Mouse (Mus musculus) gastrocnemius, postnatal 14 days (tissue): ENCODE data around the gene Nav2. TPM values are rescaled to one million over a fixed set of nuclear protein-coding genes. Genes with fewer than 3 reads are reported as not detected.

ENCODE experiments used
- DNase-seq: peaks from one replicate; pipeline ENCODE4 v3.0.0; 2021; ENCODE audit warnings: mixed read lengths
- intact Hi-C: fragments of 180-260 bp; cut with DNase I; formaldehyde crosslinking; loops from one replicate; pipeline ENCODE4 v1.15.1; 2025; ENCODE audit warnings: low total_unique reads
- long read RNA-seq, 2 experiments: library from polyadenylated mRNA; stranded (forward); transcript quantifications; one replicate each; pipeline ENCODE4 v2.0.0; 2021
- total RNA-seq, 2 experiments: library from RNA; stranded (reverse); gene quantifications; 2 replicates each; pipeline ENCODE4 v1.2.3; 2021

Gene Nav2
- 10 to 100 TPM; 26.2 to 39.3 TPM for total RNA-seq
- long read RNA-seq, experiment 1, partial matches to known transcripts: 0 of 3 reads
- long read RNA-seq, experiment 1, other reads (novel, unspliced or antisense): 3 of 3 reads
- long read RNA-seq, experiment 2, partial matches to known transcripts: 0 of 4 reads
- long read RNA-seq, experiment 2, other reads (novel, unspliced or antisense): 4 of 4 reads

- DNase-seq: no peak
- intact Hi-C loops: no loop called here
These were observed at the start of gene Nav2 for GRCm38 (mm10) chr7:48908521-48909341. TSS of gene Nav2 (plus strand) at chr7:48908716.

- DNase-seq: no peak
- intact Hi-C loops: no loop called here
These were observed 49.2 kb upstream of the Nav2 start for GRCm38 (mm10) chr7:48859362-48859761.

DNA sequence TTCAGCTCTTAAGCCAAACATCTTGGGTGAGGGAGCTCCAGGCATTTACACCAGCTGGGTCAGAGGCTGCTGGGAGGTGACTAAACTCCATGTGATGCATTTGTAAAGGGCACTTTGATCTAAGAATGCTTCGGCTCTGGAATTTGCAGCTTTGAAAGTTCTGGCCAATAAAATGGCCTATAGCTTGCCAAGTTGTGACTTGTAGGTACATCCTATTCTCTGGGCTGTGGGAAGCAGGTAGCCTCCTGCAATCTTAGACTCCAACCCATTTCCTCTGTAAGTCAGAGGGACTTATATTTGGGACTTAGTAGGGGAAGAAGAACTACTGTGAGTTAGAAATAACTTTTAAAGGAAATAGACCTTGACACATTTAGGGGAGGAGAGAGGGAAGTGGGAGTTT is 47.6 kb upstream of the Nav2 start:
- intact Hi-C loops: no loop called here
- DNase-seq: no peak

DNA sequence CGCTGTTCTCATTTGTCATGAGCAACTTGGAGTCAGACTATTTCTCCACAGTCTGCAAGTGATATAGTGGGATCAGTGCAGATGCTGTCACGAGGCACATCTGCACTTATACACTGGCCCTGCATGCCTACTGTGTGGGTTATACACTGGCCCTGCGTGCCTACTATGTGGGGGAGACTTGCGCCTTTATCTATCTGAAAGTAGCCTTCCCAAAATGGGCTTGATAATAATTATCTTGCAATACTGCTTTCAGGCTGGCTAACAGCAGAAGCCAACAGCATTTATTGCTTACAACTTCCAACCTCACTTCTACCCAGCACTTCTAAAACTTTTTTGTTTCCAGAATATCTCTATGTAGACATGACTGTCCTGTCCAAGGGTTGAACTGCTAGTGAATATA is 46.7 kb upstream of the Nav2 start:
- no peak for DNase-seq
- intact Hi-C loops: no loop called here

GRCm38 (mm10) chr7:48864199-48864598 is 44.3 kb upstream of the Nav2 start:
- intact Hi-C loops: no loop called here
- DNase-seq: no peak

DNA sequence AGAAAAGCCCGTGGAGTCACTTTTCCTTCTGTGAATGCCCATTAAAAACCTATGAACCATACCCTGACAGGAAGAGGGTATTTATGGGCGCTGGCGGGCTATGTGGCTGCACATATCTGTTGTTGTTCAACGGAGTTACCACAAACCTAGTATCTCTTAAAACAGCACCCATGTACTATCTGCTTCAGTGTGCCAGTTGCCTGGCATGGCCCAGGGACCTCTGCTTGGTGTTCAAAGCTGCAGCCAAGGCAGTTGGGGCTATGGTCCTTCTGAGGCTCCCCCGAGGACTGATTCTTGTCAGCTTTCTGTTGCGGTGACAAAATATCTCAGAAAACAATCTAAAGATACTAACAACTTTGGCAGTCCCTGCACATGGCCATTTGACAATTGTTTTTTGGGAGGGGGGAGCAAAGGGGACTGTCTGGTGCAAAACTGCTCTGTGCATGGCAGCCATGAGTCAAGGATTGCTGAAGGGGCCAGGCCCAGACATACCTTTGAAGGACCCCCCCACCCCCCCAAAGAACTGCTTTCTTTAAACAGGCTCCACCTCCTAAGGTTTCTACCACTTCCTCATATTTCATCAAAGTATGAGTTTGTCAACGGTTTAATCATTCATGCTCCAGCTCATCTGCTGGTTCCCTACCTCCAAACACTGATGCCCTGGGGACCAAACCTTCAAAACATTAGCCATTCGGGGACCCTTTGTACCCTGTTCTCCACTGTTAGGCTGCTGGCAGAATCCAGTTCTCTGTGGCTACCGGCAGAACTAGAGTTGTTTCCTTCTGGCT is 43.7 kb upstream of the Nav2 start:
- intact Hi-C loops: no loop called here

GRCm38 (mm10) chr7:48867576-48867975 is 40.9 kb upstream of the Nav2 start:
- DNase-seq: no peak
- intact Hi-C loops: no loop called here

More for the DNA sequence above, 43.7 kb upstream of the Nav2 start:
- no peak for DNase-seq

GRCm38 (mm10) chr7:48870144-48870543 is 38.4 kb upstream of the Nav2 start:
- no peak for DNase-seq
- intact Hi-C loops: loop anchor here (5.0 kb wide), 1 partner anchor 43 kb away; no protein-coding TSS in a partner anchor

- intact Hi-C loops: loop anchor here (5.0 kb wide), 1 partner anchor 43 kb away; no protein-coding TSS in a partner anchor
- no peak for DNase-seq
These were observed 37.8 kb upstream of the Nav2 start for GRCm38 (mm10) chr7:48870579-48871180.

- DNase-seq: no peak
- intact Hi-C loops: loop anchor here (5.0 kb wide), 1 partner anchor 44 kb away; no protein-coding TSS in a partner anchor
These were observed 37.2 kb upstream of the Nav2 start for GRCm38 (mm10) chr7:48871292-48871691.

DNA sequence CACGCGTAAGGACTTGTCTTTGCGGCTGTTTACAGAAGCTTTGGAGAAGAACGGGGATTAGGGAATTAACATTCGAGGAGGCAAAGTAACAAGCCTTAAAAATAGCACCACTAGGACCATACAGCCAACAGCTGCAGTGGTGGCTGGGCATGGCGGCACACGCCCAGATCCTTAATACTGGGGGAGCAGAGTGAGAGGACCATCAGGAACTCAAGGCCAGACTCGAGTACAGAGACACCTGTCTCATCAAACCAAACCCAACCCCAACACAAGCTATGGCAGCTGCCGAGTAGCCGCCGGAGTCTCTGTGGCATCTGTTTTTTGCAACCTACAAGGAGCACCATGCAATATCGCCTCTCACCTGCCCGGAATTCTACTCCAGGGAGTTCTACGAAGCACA is 33.4 kb upstream of the Nav2 start:
- intact Hi-C loops: loop anchor here (5.0 kb wide), 1 partner anchor 123 kb away; no protein-coding TSS in a partner anchor
- DNase-seq: no peak

DNA sequence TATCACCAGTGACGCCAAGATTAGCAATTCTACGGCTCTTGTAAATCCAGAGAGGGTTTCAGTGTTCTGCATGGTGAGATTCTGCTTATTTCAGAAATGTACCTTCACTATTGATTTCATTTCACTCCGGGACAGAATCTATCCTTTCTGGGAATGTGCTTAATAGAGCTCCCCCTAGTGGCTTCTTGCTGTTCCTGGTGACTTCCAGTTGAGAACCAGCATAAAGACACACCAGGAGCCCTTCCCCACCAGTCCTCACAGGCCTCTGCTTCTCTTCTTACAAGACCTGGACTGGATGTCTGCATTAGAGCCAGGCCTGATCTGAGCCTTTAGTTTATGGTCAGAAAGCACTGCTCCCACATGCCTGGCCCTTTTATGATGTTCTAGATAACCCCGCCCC is 32.0 kb upstream of the Nav2 start:
- intact Hi-C loops: loop anchor here (5.0 kb wide), 1 partner anchor 124 kb away; no protein-coding TSS in a partner anchor
- no peak for DNase-seq

DNA sequence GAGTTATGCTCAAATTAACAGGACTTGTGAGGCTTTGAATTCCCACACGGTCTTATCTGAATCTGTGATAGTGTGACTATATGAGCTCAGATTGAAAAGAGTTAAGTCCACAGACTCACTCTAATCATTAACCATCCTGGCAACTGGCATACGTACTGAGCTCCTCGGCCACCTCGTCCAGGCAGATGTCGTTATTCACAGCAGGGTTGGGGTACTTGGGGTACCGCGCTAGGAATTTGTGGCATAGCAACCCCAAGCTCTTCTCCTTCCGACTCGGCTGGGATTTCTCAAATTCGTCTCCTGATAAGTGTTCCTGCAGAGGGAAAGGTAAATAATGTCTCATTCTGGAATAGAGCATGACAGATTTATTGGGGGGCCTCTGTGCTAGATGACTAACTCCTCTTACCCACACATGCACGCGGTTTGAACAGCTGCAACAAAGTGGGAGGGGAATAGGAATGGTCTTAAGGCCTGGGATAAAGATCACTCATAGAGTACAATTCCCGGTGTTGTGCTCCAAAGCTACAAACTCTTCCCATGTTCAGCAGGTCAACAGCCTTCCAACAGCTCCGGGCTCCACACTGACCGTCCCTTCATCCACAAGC is 30.6 kb upstream of the Nav2 start:
- intact Hi-C loops: loop anchor here (5.0 kb wide), 1 partner anchor 126 kb away; no protein-coding TSS in a partner anchor

DNA sequence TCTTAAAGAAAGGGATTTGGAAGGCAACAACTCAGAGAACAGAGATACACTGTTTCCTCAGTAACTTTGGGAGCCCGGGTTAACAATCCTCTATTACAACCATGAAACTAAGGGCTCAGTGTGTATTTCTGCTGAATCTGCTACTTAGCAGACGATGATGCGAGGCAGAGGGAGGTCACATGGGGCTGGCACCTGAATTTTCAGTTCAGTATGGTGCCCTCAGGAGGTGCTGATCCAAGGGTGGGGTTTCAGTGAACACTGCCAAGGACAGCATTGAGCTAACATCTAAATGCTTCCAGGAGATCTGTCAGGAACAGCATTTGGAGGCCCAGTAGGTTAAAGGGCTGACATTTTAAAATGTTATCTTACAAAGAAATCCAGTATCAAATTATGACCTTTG is 28.9 kb upstream of the Nav2 start:
- DNase-seq: no peak
- intact Hi-C loops: loop anchor here (5.0 kb wide), 1 partner anchor 127 kb away; no protein-coding TSS in a partner anchor

More for the DNA sequence above, 30.6 kb upstream of the Nav2 start:
- no peak for DNase-seq

DNA sequence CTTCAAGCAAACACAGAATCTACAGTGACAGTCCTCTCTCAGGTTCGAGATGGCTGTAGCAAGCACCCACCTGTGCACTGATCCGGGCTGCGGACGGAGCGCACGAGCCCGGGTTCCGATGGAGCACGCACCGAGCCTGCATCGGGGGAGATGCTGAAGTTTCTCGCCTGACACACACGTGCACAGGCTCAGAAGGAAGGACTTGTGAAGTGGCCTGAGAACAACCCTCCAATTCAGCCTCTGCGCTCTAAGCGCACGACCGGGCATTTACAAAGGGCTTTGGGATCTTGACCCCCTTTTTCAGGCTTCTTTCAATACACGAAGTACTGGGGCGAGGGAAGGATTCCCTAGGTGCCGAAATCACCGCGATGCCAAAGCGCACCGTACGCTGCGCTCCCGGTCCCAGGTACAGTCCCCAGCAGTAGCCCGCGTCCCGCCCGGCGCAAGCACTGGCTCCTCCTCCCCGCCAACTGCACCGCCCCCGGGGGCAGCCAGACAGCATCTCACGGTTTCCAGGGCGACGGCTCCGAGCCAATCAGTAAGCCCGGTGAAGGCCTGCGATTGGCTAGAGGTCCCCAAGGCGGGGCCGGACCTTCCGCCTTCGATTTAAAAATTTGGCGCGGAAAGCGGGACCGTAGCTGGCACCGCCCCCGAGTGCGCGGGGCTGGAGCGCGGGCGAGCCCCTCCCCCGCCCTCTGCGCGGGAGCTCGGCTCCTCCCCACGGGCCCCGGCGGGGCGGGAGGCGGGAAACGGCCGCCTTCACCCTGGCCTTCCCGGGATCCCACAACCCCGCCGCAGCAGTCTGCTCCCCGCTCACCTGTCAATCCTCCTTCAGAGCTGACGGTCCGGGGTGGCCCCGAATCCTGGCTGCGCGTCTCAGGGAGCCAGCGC is 27.7 kb upstream of the Nav2 start:
- DNase-seq: peak; percentile 97
- intact Hi-C loops: no loop called here

- peak; percentile 84 for DNase-seq
- intact Hi-C loops: no loop called here
These were observed 27.0 kb upstream of the Nav2 start, which contains the start of gene E2f8 for GRCm38 (mm10) chr7:48881486-48881885. TSS of gene E2f8 (minus strand) at chr7:48881596.

DNA sequence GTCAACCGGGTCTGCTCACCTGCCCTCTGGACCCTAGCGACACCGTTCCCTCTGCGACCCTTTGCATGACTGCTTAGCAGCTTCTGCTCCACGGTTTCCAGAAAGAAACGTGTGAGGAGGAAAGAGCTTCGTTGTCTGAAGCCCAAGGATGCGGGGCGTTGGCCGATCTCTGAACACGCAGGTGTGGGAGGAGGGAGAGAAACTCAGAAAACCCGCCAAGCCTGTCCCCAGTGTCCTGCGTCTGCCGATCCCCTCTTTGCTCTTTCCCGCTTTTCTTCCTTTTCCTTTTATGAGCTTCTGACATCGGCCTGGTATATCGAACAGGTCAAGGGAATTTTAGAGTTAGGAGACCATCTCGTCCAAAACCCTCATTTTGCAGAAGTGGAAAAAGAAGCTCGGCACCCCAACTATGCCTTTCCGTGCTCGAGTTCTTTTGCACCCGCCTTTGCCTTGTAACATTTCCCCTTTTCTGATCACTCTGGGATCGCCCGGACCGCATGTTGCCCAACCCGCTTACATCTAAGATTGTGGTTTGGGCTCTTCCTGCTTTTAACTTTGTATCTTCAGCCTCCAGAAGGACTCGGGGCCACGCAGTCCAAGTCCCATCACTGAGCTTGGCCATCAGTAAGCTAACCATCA is 26.4 kb upstream of the Nav2 start:
- intact Hi-C loops: no loop called here
- no peak for DNase-seq
